Mouse (Mus musculus): ENCODE measurements around the gene Sox5. TPM values are rescaled to one million over a fixed set of nuclear protein-coding genes. Genes with fewer than 3 reads are reported as not detected.

Gene Sox5
- total RNA-seq, 1 experiment from 2014 or later = 0.67 TPM

DNA sequence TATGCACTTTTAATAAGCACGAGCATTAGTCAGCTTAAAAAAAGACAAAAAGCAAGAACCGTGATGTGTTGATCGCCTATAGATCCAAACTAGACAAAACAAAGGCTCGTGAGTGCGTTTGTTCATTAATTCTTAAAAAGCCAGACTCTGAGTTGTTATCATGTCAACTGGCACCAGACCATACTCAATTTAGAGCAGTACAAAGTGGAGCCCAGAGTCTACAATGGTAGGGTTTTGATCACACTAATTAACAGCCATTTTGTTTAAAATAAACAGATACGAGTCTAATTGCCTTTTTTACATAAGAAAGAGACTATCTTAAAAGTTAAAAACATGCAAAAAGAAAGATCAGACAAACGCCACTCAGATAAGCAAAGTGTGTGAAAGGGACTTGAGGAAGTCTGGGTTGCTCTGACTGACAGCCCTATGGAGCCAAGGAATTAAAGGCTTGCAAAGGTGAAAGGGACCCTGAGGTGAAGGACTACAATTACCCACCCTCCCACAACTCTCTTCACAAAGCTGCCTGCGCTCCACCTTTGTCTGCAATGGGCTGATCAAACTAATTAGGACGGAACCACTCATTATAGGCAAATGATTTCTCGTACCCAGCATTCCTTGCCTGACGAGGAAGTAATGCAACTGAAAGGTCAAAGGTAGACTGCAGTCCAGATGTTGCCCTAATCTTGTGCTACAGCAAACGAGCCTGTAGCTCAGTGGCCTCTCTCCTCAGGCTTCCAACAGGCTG, 100.6 kb downstream of the Sox5 start:
- no peak for ATAC-seq (replicated peaks; ENCODE audit: insufficient number of reproducible peaks, low FRiP score, low TSS enrichment, poor library complexity, severe bottlenecking)

- ATAC-seq (replicated peaks; ENCODE audit: insufficient number of reproducible peaks, low FRiP score, low TSS enrichment, poor library complexity, severe bottlenecking) = 0 out of 2 replicates have a peak, but pooled peaks have one; percentile 47
These were observed 104.2 kb downstream of the Sox5 start for GRCm38 (mm10) chr6:144677491-144678133.

DNA sequence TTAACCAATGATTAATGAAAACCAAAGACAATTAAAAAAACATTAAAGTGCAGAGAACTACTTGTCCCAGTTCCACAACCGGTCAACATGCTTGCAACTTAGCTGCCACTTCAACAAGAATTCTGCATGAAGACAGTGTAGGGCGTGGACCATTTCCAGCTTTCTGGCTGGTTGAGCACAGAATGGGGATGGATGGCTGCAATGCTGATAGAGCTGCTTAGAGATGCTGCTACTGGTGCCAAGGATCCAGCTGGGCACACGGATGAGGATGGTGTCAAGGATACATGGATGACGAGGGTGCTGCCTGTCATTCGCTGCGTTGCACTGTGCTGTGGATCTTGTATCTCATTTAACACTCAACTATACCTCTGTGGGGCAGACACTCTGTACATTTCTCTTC, 106.7 kb downstream of the Sox5 start:
- no peak for ATAC-seq (replicated peaks; ENCODE audit: insufficient number of reproducible peaks, low FRiP score, low TSS enrichment, poor library complexity, severe bottlenecking)

GRCm38 (mm10) chr6:144673906-144674305, 107.9 kb downstream of the Sox5 start:
- ATAC-seq (replicated peaks; ENCODE audit: insufficient number of reproducible peaks, low FRiP score, low TSS enrichment, poor library complexity, severe bottlenecking) = no peak

GRCm38 (mm10) chr6:144670433-144671167, 111.2 kb downstream of the Sox5 start:
- ATAC-seq (replicated peaks; ENCODE audit: insufficient number of reproducible peaks, low FRiP score, low TSS enrichment, poor library complexity, severe bottlenecking) = peak; percentile 78; the same call in 1 of the 2 replicates

- no peak for ATAC-seq (replicated peaks; ENCODE audit: insufficient number of reproducible peaks, low FRiP score, low TSS enrichment, poor library complexity, severe bottlenecking)
These were observed 115.2 kb downstream of the Sox5 start for GRCm38 (mm10) chr6:144666617-144667016.

- ATAC-seq (replicated peaks; ENCODE audit: insufficient number of reproducible peaks, low FRiP score, low TSS enrichment, poor library complexity, severe bottlenecking) = no peak
These were observed 117.0 kb downstream of the Sox5 start for GRCm38 (mm10) chr6:144664765-144665164.

DNA sequence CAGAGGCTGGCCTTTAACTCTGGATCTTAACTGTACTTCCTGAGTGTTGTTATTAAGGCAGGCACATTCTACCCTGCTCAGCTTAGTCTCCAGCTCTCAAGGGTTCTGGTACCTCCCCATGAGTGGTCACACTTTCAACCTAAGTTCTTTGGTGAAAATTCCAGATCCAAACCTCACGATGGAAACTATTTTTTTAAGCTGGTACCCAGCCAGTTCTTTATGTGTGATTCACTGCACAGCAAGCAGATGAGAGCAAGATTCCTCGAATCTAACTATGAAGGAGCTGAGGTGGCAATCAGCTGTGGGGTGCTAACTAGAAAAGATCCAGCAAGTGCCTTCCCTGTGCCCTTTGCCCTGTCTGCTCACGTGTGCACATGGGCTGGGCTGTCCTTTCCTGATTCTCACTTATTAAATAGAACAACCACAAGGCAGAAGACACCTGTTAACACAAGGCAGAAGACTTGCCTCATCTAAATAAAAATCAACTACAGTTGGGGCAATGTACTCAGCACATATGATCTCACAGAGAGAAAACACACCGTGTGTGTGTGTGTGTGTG, 118.2 kb downstream of the Sox5 start:
- ATAC-seq (replicated peaks; ENCODE audit: insufficient number of reproducible peaks, low FRiP score, low TSS enrichment, poor library complexity, severe bottlenecking) = no peak

- ATAC-seq (replicated peaks; ENCODE audit: insufficient number of reproducible peaks, low FRiP score, low TSS enrichment, poor library complexity, severe bottlenecking) = no peak
These were observed 122.4 kb downstream of the Sox5 start for GRCm38 (mm10) chr6:144659115-144660108.

DNA sequence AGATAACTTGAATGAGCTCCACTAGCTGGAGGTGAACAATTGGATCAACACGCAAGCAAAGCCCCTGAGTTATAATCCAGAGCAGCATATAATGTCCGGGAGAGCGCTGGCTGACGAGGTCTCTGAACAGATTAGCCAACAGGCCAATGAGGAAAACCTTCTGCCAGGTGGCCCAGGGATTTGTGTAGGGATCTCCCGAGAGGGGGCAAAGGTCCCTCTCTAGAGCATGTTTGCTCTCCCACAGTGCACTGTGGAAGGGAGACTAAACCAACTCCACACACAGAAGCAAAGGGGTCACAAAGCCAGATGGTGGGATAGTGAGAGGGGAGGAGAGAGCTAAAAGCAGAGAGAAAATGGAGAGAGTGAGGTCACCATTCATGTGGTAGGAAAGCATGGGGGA, 128.9 kb downstream of the Sox5 start:
- no peak for ATAC-seq (replicated peaks; ENCODE audit: insufficient number of reproducible peaks, low FRiP score, low TSS enrichment, poor library complexity, severe bottlenecking)

DNA sequence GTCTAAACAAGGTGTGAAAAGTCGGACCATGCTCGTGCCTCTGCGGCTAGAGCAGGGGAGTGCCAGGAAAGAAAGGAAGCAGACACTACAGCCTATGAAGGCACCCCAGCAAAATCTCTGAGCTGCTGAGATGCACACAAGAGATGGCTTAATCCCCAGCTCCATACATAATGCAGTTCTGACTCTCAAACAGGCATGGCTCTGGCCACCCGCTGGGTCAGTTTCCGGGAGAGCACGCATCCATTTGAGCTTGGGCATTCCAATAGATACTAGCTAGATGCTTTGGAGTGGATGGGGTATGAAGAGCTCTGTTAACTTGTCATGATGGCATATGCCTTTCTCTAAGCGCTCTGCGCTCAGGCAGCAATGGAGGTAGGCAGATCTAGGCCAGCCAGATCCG, 132.9 kb downstream of the Sox5 start:
- ATAC-seq (replicated peaks; ENCODE audit: insufficient number of reproducible peaks, low FRiP score, low TSS enrichment, poor library complexity, severe bottlenecking) = no peak

DNA sequence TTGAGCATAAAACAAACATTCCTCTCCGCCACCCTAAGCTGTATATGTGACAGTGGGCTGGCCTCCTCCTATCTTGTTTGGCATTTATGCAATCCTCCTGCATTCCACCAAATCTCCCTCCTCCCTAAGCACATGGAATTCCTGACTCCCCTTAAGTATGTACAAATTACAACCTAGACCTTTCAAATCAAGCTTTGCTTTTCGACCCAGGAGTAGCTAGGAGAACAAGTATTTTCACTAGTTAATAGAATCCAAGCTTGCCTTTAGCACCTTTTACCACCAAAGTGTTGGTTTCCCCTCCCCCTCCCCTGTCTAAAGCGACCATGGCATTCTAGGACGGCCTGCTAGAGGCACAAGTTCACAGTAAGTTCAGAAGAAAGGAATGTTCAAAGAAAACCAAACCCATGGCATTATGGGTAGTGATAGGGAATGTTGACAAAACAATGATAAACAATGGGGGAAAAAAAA, 133.6 kb downstream of the Sox5 start:
- ATAC-seq (replicated peaks; ENCODE audit: insufficient number of reproducible peaks, low FRiP score, low TSS enrichment, poor library complexity, severe bottlenecking) = no peak

GRCm38 (mm10) chr6:144646331-144646730, 135.4 kb downstream of the Sox5 start:
- ATAC-seq (replicated peaks; ENCODE audit: insufficient number of reproducible peaks, low FRiP score, low TSS enrichment, poor library complexity, severe bottlenecking) = no peak

GRCm38 (mm10) chr6:144645796-144646195, 136.0 kb downstream of the Sox5 start:
- no peak for ATAC-seq (replicated peaks; ENCODE audit: insufficient number of reproducible peaks, low FRiP score, low TSS enrichment, poor library complexity, severe bottlenecking)

DNA sequence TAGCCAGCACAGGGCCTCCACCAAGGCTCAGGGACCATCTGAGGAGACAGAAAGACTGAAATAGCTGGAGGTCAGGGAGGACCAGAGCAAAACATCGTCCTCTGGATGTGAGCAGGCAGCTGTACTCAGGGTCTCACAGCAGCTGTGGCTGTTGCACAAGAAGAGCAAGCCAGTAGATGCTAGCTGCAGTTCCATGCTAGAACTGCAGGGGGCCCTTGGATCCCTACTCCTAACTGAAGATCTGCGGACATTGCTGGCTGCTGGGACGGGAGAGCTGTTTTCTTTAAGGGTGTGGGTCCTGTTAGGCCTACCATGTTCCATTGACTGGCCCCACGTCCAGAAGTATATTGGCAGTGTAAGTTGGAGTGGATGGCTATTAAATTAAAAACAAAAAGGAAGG, 137.1 kb downstream of the Sox5 start:
- ATAC-seq (replicated peaks; ENCODE audit: insufficient number of reproducible peaks, low FRiP score, low TSS enrichment, poor library complexity, severe bottlenecking) = peak; percentile 62; the same call in 1 of the 2 replicates

GRCm38 (mm10) chr6:144643601-144644000, 138.2 kb downstream of the Sox5 start:
- ATAC-seq (replicated peaks; ENCODE audit: insufficient number of reproducible peaks, low FRiP score, low TSS enrichment, poor library complexity, severe bottlenecking) = no peak

DNA sequence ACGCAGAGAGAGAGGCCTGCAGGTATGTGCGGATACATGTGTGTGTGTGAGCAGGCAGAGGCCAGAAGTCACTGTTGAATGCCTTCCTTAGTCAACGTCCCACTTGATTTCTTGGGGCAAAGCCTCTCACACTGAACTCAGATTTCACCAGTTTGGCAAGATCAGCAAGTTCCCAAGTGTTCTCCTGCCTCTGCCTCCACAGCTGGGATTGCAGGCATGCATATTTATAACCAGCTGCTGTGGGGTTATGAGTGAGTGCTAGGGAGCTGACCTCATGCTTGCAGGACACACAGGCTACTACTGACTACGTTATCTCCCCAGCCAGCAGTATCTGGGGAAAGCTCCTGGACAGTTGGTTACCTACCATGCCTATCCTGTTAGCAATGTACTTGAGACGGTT, 139.9 kb downstream of the Sox5 start:
- no peak for ATAC-seq (replicated peaks; ENCODE audit: insufficient number of reproducible peaks, low FRiP score, low TSS enrichment, poor library complexity, severe bottlenecking)

DNA sequence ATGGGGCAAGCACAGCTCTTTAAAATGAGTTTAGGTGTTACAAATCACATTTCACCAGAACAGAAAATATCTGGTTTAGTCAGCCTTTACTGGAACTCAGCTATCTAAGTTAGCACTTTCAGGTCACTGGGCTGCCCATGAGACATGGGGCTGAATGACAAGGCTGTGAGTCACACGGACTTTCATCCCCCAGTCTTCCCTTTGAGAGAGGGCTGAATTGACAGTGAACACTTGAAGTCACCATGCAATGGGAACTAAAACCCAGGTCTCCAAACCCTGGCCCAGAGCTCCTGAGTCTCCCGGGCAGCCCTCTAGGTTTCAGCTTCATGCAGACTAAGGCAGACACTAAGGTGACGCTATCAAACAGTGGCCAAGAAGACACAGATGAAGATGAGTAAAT, 141.2 kb downstream of the Sox5 start:
- no peak for ATAC-seq (replicated peaks; ENCODE audit: insufficient number of reproducible peaks, low FRiP score, low TSS enrichment, poor library complexity, severe bottlenecking)

Data from monocyte, adult 5-6 weeks (primary cell).